Mouse (Mus musculus) gastrocnemius, postnatal 4 days (tissue): ENCODE measurements around the gene Sumf1. TPM values are rescaled to one million over a fixed set of nuclear protein-coding genes. Genes with fewer than 3 reads are reported as not detected.

Experiments
- DNase-seq, 2 experiments: peaks; one replicate each; pipeline ENCODE4 v3.0.0; 2021 to 2022; ENCODE audit warnings: low spot score in 2 of 2, mixed read lengths in 2 of 2
- total RNA-seq, 2 experiments: library from RNA; stranded (reverse); gene quantifications; 2 replicates each; pipeline ENCODE4 v1.2.3; 2021

Sumf1 gene
- total RNA-seq, 2 experiments from 2014 or later: 16.8 to 19.4 TPM

DNA sequence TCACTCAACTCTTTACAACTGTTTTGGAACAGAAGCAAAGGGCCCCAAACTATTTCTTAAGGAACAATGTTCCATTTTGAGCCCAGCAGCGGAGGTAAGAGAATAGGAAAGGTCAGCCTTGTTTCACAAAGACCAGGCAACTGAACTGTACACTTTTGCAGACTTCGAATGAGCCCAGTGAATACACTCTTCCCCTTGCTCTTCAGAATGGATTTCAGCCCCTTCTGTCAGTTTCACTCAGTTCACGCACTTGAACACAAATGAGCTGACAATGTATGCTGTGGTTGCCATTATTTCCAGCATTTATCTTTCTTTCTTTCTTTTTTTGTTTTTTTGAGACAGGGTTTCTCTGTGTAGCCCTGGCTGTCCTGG is 86.5 kb downstream of the Sumf1 start:
- DNase-seq: no peak

DNA sequence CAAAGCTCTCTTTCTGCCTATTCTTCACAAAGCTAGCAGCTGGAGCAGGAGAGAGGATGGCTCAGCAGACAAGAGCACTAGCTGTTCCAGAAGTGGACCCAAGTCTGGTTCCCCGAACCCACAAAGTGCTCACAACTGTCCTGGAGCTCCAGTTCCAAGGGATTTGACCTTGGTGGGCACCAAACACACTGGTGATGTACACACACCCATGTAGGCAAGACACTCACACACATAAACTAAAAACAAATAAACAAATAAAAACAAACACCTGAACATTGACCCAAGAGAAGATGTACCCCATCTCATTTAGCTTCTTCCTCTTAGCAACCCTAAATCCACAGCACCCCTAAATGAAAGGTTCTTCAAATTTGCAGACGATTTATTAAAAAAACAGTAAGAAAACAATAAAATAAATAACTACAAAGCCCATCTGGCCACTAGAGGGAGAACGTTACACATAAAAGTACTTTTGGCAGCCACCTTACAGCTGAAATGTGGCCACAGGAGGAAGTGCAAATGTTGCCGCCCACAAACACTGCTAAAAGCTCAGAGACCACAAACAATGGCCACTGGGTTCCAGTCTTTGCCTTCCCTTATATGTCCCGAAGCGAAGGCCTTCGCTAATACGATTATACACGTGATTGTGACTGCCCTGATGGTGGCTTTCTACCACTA is 87.1 kb downstream of the Sumf1 start:
- peak in 1 of 2 experiments; percentile 57 for DNase-seq

DNA sequence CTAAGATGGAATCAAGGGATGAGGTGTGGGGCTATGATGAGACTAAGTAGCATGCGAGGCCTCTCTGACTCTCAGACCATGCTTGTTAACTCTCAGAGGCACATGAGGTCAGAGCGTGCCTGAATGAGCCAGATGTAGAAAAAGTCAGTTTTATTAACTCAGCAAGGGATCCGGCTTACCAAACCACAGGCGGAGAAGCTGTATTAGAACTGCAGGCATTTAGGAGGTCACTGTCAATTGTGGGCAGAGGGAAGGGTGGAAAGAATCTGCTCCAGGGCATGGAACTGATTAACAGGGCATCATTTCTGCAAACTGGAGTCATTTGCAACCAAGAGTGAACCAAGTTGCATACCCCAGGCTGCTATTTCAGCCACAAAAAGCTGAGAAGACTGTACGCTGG is 89.9 kb downstream of the Sumf1 start:
- DNase-seq: no peak

DNA sequence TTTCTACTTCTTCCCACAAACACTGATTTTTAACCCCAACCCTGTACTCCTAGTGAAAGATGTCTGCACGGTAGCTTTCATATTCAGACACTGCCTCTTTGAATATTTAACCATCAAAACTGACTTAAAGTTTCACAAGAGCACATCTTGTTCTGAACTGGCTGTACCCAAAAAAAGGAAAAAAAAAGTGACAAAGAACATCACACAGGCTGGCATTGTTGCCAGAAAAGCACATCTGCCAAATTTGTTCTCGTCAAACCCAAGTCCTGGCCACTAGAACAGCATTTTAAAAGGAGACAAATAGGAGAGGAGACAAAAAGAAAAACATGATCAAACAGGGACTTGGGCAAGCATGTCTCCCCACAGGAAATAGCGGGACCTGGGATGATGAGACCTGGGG is 91.9 kb downstream of the Sumf1 start:
- no peak for DNase-seq

DNA sequence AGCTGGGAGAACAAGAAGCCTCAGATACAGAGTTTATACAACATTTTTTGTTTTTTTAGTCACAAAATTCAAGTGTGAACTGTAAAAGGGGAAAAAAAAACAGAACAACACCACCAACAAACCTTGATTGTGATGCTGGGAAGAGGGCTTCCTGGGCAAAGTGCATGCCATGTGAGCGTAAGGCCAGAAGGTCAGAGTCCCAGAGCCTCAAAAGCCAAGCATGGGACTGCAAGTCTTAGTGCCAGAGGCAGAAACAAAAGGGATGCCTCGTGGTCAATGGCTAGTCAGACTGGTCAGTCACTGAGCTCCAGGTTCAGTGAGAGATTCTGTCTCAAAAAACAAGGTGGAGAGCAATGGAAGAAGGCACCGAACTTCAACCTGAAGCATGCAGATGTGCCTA is 92.7 kb downstream of the Sumf1 start:
- no peak for DNase-seq

DNA sequence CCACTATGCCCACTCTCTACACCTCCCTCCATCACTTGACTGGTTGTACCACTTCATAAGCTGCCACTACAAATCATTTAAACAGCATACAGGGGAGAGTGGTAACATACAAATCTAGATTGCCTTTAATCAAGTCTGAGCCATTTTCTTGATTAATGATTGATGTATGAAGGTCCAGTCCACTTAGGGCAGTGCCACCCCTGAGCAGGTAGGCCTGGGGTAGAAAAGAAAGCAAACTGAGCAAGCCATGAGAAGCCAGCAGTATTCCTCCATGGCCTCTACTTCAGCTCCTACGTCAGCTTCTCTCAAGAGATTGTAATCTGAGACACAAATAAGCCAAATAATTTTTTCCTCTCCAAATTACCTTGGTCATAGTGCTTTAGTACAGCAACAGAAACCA is 94.1 kb downstream of the Sumf1 start:
- DNase-seq: no peak

DNA sequence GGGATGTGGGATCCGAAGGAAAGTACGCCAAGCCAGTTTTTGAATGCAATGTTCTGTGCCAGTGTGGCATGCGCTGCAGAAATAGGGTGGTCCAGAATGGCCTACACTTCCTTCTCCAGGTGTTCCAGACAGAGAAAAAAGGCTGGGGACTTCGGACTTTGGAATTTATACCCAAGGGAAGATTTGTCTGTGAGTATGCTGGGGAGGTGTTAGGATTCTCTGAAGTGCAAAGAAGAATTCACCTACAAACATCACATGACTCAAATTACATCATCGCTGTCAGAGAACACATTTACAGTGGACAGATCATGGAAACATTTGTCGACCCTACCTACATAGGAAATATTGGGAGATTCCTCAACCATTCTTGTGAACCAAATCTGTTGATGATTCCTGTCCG is 109.5 kb downstream of the Sumf1 start:
- DNase-seq: no peak

DNA sequence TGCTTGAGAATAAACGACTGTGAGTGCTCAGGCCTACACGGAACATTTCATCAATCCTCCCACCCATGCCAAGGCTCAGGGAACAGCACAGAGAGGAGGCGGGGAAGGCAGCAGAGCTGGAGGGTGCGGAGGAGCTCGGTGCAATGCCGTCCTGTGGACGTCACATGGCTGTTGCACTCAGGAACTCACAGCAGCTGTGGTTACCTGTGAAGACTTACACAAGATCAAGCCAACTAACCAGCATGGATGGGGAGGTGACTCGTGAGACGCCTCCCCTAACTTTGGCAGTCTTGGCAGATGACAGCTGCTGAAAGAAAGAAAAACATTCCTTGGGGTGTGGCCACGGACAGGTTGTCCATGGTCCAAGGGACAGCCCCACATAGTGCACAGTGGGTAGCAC is 110.8 kb downstream of the Sumf1 start:
- no peak for DNase-seq

DNA sequence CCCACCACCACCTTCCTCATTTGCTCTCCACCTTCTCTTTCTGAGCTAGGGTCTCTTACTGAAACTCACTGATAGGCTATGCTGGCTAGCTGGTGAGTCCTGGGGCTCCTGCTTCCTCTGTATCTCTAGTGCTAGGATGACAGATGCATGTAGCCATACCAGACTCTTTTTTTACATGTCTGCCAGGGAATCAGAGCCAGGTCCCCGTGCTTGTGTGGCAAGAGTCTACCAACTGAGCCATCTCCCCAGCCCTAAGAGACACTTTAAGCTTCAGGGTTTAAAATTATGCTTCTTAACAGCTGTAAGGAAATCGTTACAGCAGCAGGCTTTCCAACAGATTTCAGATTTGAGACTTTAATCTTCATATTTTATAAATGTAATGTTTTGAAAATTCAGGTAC is 111.5 kb downstream of the Sumf1 start:
- DNase-seq: no peak

DNA sequence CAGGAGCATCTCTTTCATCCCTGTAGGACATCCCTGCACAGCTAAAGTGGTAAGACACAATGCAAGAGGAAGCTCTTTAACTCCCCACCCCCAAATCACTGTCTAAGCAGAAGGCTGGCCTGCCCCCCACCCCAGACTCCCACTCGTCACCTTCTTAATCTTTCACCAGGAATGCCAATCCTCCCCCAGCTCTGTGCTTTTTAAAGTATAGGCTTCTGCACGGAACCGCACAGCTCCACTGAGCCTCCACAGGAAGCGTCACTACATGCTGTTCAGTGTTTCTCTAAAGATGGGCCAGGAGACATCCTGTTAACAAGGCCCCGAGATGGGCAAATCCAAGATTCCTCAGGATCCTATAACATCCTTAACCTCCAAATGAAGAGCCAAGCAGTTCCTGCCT is 112.3 kb downstream of the Sumf1 start:
- no peak for DNase-seq

DNA sequence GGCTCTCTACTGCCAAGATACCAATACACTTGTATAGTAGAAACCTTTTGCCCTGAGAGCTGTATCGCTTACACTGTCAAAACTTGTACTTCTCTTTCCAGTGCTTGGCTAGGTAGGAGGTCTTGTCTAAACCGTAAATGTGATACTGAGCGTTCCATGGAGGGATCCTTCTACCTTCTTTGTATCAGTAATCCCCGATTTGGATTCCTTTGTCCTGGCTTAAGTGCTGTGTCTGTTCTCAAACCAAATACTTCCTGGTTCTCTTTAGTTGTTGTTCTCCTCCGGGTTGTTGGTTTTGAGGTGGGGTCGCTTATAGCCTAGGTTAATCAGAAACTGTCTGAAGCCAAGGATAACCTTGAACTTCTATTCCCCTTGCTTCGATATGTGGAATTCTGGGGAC is 114.4 kb downstream of the Sumf1 start:
- DNase-seq: no peak

DNA sequence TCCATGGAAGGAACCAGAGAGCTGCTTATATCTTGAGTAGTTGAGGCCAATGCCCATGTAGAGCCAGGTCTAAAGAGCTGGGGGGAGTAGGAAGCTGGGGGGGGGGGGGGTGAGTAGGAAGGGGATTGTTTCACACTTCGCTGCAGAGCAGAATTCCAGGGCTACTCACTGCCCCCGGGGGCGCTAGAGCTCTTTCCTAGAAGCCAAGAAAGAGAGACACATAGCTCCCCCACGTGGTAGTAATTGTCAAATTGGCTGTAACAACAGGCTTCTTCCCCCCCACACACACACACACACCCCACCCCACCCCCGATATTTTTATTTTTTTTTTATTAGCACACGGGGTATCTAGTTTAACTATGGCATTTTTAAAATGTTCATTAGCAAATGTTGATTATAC is 119.8 kb downstream of the Sumf1 start:
- peak; percentile 26 to 74 for DNase-seq

DNA sequence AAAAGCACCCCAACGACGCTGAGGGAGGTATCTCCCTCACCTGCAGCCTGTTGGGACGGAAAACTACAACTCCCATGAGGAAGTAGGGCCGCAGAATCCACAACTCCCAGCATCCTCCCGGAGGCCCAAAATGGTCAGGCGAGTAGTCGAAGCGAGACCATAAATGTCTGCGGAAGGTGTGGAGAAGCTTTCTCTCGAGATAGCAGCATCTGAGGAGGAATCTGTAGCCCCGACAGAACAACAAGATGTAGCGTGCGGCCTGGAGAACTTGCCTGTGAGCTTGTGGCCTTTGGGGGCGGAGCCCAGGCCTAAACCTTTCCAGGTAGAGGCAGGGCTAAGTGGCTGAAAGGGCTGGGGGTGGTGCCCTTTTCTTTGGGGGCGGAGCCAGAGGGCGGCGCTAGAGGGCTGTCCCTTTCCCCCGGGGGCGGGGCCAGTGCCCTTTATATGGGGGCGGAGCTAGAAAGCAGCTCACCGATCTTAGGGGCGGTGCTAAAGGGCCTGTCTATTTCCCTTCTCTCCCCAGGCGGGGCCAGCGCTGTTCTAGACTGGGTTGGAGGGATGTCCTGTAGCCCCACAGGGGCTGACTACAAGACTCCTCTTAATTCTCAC is 120.4 kb downstream of the Sumf1 start, which contains the start of gene Setmar:
Gene Setmar, plus strand, starts transcription at position 128 of the 609 bp plus-strand sequence.
- DNase-seq: peak; percentile 87 to 95

DNA sequence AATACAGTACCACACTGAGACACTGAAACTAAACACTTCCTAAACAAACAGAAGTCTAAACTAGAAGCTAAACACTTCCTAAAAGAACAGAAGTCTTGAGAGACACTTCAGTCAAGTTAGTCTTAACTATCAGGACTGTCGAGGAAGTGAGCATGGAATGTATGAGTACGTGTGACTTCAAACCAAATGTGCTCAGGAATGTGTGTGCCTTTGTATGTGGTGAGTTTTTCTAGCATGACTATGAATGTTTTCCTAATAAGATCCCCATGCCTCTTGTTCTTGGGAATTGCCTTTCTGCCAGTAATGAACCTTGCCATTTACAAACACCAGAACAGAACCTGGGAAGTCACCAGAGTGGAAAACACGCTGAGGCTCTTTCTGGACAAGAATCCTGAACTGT is 124.3 kb downstream of the Sumf1 start:
- DNase-seq: no peak

DNA sequence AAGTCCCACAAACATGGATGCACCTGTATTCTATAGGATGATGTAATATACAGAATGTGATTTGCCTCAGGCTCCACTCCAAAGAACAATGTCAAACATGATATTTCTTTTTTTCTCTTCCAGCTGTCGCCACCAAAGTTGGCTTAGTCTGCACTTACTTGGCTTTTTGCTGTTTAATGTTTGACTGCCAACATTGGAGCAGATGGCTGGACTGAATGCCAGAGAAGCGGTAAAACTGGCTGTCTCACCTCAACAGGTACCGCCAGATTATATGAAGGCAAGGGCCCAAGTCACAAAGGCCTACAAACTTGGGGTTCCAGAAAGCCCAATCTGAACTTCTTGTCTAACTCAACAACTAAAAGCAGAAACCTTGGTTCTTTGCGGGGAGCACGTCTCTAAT is 127.3 kb downstream of the Sumf1 start:
- DNase-seq: no peak

DNA sequence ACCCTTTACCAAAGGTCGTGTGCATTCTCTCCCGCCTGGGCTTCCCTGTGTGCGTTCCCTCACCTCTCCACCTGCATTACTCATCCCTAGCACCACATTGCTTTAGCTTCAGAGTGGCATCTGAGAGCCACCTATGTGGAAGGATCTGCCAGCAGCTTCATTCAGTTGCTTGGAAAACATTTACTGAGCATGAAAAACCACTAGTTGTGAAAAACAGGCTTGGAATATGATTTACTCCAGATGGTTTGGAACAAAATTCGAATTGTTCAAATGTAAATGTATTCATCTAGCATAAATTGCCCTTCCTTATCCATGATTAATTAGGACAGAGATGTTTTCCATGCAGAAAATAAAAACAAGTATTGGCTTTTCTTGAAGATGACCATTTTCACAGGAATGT is 128.0 kb downstream of the Sumf1 start:
- DNase-seq: no peak

Other genes with a start within 250 kb of the Sumf1 start
- 1 to 10 TPM; 2.3 to 3.1 TPM for gene Setmar, start 120.5 kb downstream of the Sumf1 start, total RNA-seq
- 10 to 100 TPM; 34.0 to 35.5 TPM for gene Itpr1, start 27.5 kb upstream of the Sumf1 start, total RNA-seq